Mouse (Mus musculus): ENCODE data around the gene Uhrf1. TPM values are rescaled to one million over a fixed set of nuclear protein-coding genes. Genes with fewer than 3 reads are reported as not detected.

Uhrf1 gene
- total and polyA plus RNA-seq, 3 experiments: 108 to 196 (median 186) TPM

GRCm38 (mm10) chr17:56266271-56266670, 36.9 kb upstream of the Uhrf1 start:
- ATAC-seq (ENCODE audit: extremely low read depth, insufficient number of reproducible peaks, low FRiP score, poor library complexity, severe bottlenecking) (no peak), DNase-seq (ENCODE audit: low spot score) (no peak)
- Histone ChIP-seq H3K27me3 (ENCODE audit: insufficient read depth, low read length) (no peaks in the 10 kb centered on the region), H3K4me3 (ENCODE audit: low read depth, low read length) (no peak overlapping the region), H3K9me3 (replicated peaks) (no peaks in the 10 kb centered on the region), H3K36me3 (replicated peaks) (peaks cover 64% of the 10 kb centered on the region), H3K4me1 (ENCODE audit: insufficient read depth, low read depth, low read length) (peaks cover 58% of the 10 kb centered on the region)
- TF ChIP-seq TAL1 (conservative IDR thresholded peaks at IDR 0.05; ENCODE audit: low read depth, low read length): no peak
- no peak for TF ChIP-seq GATA1 (IDR thresholded peaks at IDR 0.05; ENCODE audit: borderline replicate concordance, low read length)
- no peak for TF ChIP-seq CTCF (IDR thresholded peaks at IDR 0.05; ENCODE audit: low read depth, low read length)
- TF ChIP-seq GATA2 (IDR thresholded peaks at IDR 0.05; ENCODE audit: borderline replicate concordance, low read depth, low read length): no peak
- no peak for TF ChIP-seq POLR2AphosphoS5 (IDR thresholded peaks at IDR 0.05; ENCODE audit: insufficient replicate concordance, low read depth, low read length)

GRCm38 (mm10) chr17:56269153-56269630, 33.9 kb upstream of the Uhrf1 start:
- ATAC-seq (ENCODE audit: extremely low read depth, insufficient number of reproducible peaks, low FRiP score, poor library complexity, severe bottlenecking): peak; percentile 90
- TF ChIP-seq GATA1 (IDR thresholded peaks at IDR 0.05; ENCODE audit: borderline replicate concordance, low read length): no peak
- no peak for TF ChIP-seq POLR2AphosphoS5 (IDR thresholded peaks at IDR 0.05; ENCODE audit: insufficient replicate concordance, low read depth, low read length)
- no peak for TF ChIP-seq CTCF (IDR thresholded peaks at IDR 0.05; ENCODE audit: low read depth, low read length)
- TF ChIP-seq TAL1 (conservative IDR thresholded peaks at IDR 0.05; ENCODE audit: low read depth, low read length): no peak
- no peak for TF ChIP-seq GATA2 (IDR thresholded peaks at IDR 0.05; ENCODE audit: borderline replicate concordance, low read depth, low read length)
- peak; percentile 81 for DNase-seq (ENCODE audit: low spot score)
- Histone ChIP-seq H3K36me3 (replicated peaks) (peaks cover 68% of the 10 kb centered on the region), H3K9me3 (replicated peaks) (no peaks in the 10 kb centered on the region), H3K4me1 (ENCODE audit: insufficient read depth, low read depth, low read length) (peaks cover 51% of the 10 kb centered on the region), H3K4me3 (ENCODE audit: low read depth, low read length) (peak overlapping the region; percentile 59; the same call in 1 of the 2 replicates), H3K27me3 (ENCODE audit: insufficient read depth, low read length) (no peaks in the 10 kb centered on the region)

- Histone ChIP-seq H3K36me3 (replicated peaks) (peaks cover 68% of the 10 kb centered on the region), H3K4me1 (ENCODE audit: insufficient read depth, low read depth, low read length) (peaks cover 51% of the 10 kb centered on the region), H3K4me3 (ENCODE audit: low read depth, low read length) (no peak overlapping the region; the same call in 1 of the 2 replicates), H3K27me3 (ENCODE audit: insufficient read depth, low read length) (no peaks in the 10 kb centered on the region), H3K9me3 (replicated peaks) (no peaks in the 10 kb centered on the region)
- TF ChIP-seq GATA1 (IDR thresholded peaks at IDR 0.05; ENCODE audit: borderline replicate concordance, low read length): no peak
- TF ChIP-seq GATA2 (IDR thresholded peaks at IDR 0.05; ENCODE audit: borderline replicate concordance, low read depth, low read length): no peak
- no peak for TF ChIP-seq TAL1 (conservative IDR thresholded peaks at IDR 0.05; ENCODE audit: low read depth, low read length)
- no peak for DNase-seq (ENCODE audit: low spot score)
- ATAC-seq (ENCODE audit: extremely low read depth, insufficient number of reproducible peaks, low FRiP score, poor library complexity, severe bottlenecking): no peak
Measured at GRCm38 (mm10) chr17:56269741-56270140, 33.4 kb upstream of the Uhrf1 start.

DNA sequence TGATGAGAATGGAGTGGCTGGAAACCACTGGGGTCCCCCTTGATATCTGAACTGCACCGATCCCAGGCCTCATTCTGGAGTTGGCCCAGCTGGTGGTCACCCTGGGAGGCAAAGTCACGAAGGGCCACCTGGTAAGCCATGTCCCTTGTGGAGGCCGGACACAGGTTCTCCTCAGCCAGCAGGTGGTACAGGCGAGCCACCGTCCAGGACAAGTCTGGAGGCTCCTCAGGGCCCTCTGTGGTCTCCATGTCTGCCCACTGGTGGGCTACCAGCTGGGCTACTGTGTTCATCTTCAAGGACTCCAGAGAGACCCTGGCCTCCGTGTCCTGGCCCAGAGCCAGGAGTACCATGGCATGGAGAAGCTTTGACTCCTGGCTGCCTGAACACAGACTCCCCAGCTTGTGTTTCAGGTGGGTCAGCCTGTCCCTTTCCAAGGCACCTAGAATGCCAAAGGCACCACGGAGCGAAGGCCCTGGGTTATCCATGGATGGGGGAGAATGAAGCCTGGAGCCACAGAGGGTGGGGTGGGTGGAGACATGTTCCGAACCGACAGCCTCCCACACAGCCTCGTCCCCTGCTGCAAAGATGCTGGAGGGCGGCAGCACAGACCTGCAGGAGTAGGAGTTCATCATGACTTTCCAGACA, 31.4 kb upstream of the Uhrf1 start:
- no peak overlapping the region for H3K4me3 ChIP-seq (ENCODE audit: low read depth, low read length)

GRCm38 (mm10) chr17:56272644-56273043, 30.5 kb upstream of the Uhrf1 start:
- Histone ChIP-seq H3K36me3 (replicated peaks) (peaks cover 53% of the 10 kb centered on the region), H3K4me1 (ENCODE audit: insufficient read depth, low read depth, low read length) (peaks cover 54% of the 10 kb centered on the region), H3K27me3 (ENCODE audit: insufficient read depth, low read length) (no peaks in the 10 kb centered on the region), H3K9me3 (replicated peaks) (no peaks in the 10 kb centered on the region), H3K4me3 (ENCODE audit: low read depth, low read length) (no peak overlapping the region)
- no peak for DNase-seq (ENCODE audit: low spot score)
- ATAC-seq (ENCODE audit: extremely low read depth, insufficient number of reproducible peaks, low FRiP score, poor library complexity, severe bottlenecking): no peak
- no peak for TF ChIP-seq GATA2 (IDR thresholded peaks at IDR 0.05; ENCODE audit: borderline replicate concordance, low read depth, low read length)
- TF ChIP-seq TAL1 (conservative IDR thresholded peaks at IDR 0.05; ENCODE audit: low read depth, low read length): no peak
- TF ChIP-seq POLR2AphosphoS5 (IDR thresholded peaks at IDR 0.05; ENCODE audit: insufficient replicate concordance, low read depth, low read length): no peak
- no peak for TF ChIP-seq GATA1 (IDR thresholded peaks at IDR 0.05; ENCODE audit: borderline replicate concordance, low read length)
- TF ChIP-seq CTCF (IDR thresholded peaks at IDR 0.05; ENCODE audit: low read depth, low read length): no peak

More for the DNA sequence above, 31.4 kb upstream of the Uhrf1 start:
- DNase-seq (ENCODE audit: low spot score): no peak
- Histone ChIP-seq H3K4me1 (ENCODE audit: insufficient read depth, low read depth, low read length) (peaks cover 47% of the 10 kb centered on the region), H3K36me3 (replicated peaks) (peaks cover 53% of the 10 kb centered on the region), H3K9me3 (replicated peaks) (no peaks in the 10 kb centered on the region), H3K27me3 (ENCODE audit: insufficient read depth, low read length) (no peaks in the 10 kb centered on the region)
- TF ChIP-seq CTCF (IDR thresholded peaks at IDR 0.05; ENCODE audit: low read depth, low read length) (no peak), TAL1 (conservative IDR thresholded peaks at IDR 0.05; ENCODE audit: low read depth, low read length) (no peak), GATA1 (IDR thresholded peaks at IDR 0.05; ENCODE audit: borderline replicate concordance, low read length) (no peak), GATA2 (IDR thresholded peaks at IDR 0.05; ENCODE audit: borderline replicate concordance, low read depth, low read length) (no peak), POLR2AphosphoS5 (IDR thresholded peaks at IDR 0.05; ENCODE audit: insufficient replicate concordance, low read depth, low read length) (no peak)
- no peak for ATAC-seq (ENCODE audit: extremely low read depth, insufficient number of reproducible peaks, low FRiP score, poor library complexity, severe bottlenecking)

DNA sequence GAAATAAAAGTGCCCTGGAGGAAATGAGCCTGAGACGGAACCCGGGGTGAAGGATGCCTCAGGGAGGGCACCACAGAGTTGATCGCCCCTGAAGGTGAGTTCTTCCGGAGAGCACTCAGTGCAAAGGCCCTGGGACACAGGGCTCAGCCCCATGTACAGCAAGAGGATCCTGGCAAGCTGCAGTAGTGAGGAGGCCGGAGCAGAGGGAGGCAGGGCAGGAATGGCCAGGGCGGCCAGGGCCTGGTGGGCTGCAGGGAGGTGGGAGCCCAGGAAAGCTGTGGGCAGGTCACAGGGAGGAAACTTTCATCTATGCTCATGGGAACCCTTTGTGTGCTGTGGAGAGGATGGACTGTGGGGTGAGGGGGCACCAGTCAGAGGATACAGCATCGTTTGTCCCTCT, 29.6 kb upstream of the Uhrf1 start:
- Histone ChIP-seq H3K27me3 (ENCODE audit: insufficient read depth, low read length) (no peaks in the 10 kb centered on the region), H3K9me3 (replicated peaks) (no peaks in the 10 kb centered on the region), H3K36me3 (replicated peaks) (peaks cover 54% of the 10 kb centered on the region), H3K4me1 (ENCODE audit: insufficient read depth, low read depth, low read length) (peaks cover 61% of the 10 kb centered on the region), H3K4me3 (ENCODE audit: low read depth, low read length) (no peak overlapping the region)
- DNase-seq (ENCODE audit: low spot score) (no peak), ATAC-seq (ENCODE audit: extremely low read depth, insufficient number of reproducible peaks, low FRiP score, poor library complexity, severe bottlenecking) (no peak)
- no peak for TF ChIP-seq CTCF (IDR thresholded peaks at IDR 0.05; ENCODE audit: low read depth, low read length)
- TF ChIP-seq GATA2 (IDR thresholded peaks at IDR 0.05; ENCODE audit: borderline replicate concordance, low read depth, low read length): no peak
- TF ChIP-seq POLR2AphosphoS5 (IDR thresholded peaks at IDR 0.05; ENCODE audit: insufficient replicate concordance, low read depth, low read length): no peak
- TF ChIP-seq TAL1 (conservative IDR thresholded peaks at IDR 0.05; ENCODE audit: low read depth, low read length): no peak
- TF ChIP-seq GATA1 (IDR thresholded peaks at IDR 0.05; ENCODE audit: borderline replicate concordance, low read length): no peak
